Mouse (Mus musculus) kidney, adult 2 months (tissue): ENCODE results near the gene Xpo6.

Source experiments
- CTCF ChIP-seq: fragments of 200-500 bp; conservative IDR thresholded peaks from 2 replicates; pipeline ENCODE4 v1.5.1; 2011; ENCODE audit warnings: low read depth, mild to moderate bottlenecking, control low read depth, low read length, moderate library complexity, mixed read lengths; ENCODE audit not compliant: insufficient read depth, insufficient read length
- POLR2A ChIP-seq: fragments of 200-500 bp; IDR thresholded peaks from one replicate; pipeline ENCODE4 v1.6.1; 2011; ENCODE audit warnings: low read depth, low read length, control low read depth

GRCm38 (mm10) chr7:126189517-126189916 is 10.8 kb downstream of the Xpo6 start:
- TF ChIP-seq CTCF: no peak
- TF ChIP-seq POLR2A: no peak
